Mouse (Mus musculus): Measurements from ENCODE around the gene Cds1. TPM values are rescaled to one million over a fixed set of nuclear protein-coding genes. Genes with fewer than 3 reads are reported as not detected.

Cds1 gene
- polyA plus RNA-seq, 1 experiment from 2014 or later = 9.5 TPM

DNA sequence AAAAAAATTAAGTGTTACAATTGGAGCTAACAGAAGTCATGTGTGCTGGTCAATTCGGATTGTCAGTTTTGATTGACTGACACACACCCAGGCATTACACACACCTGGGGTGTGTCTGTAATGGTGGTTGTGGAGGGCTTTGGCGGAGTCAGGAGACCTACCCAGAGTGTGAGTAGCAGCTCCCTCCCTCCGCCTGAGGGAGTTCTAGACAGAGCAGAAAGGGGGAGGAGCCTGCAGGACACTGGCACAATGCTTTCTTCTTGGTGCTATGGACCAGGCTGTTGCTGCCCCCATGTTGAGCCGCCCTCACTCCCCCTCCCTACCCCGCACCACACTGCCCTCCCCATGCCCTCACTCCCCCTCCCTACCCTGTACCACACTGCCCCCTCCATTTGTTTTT, 25.6 kb downstream of the Cds1 start:
- H3K36me3 ChIP-seq (ENCODE audit: inconsistent target) = no peaks in the 10 kb centered on the region
- no peak overlapping the region for H3K27ac ChIP-seq
- no peak overlapping the region for H3K4me3 ChIP-seq (ENCODE audit: inconsistent target)
- H3K79me2 ChIP-seq (ENCODE audit: inconsistent target) = no peaks in the 10 kb centered on the region
- WGBS (ENCODE audit: missing documents) = 86% methylated on average over 3 of the region's 5 CpGs

DNA sequence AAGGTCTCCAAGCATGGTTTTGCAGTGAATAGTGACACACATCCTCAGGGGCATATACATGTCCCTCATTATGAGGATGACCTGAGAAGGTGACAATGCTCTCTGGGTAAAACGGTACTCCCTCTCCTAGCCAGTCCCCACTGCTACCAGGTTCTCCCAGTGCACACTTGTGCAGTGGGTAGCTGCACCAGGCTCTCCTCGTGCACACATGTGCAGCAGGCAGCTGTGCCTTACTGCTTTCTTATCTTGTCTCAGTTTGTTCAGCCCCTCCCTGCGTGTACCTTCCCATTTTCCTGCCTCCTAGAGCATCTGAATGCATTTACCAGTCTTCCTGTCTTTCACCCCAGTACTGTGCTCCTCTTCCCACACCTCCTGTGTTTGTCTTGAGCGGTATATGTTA, 27.7 kb downstream of the Cds1 start:
- peaks cover 14% of the 10 kb centered on the region for H3K36me3 ChIP-seq (ENCODE audit: inconsistent target)
- no peaks in the 10 kb centered on the region for H3K79me2 ChIP-seq (ENCODE audit: inconsistent target)
- H3K4me3 ChIP-seq (ENCODE audit: inconsistent target) = no peak overlapping the region
- 86% methylated on average over 4 of the region's 4 CpGs for WGBS (ENCODE audit: missing documents)
- no peak overlapping the region for H3K27ac ChIP-seq

GRCm38 (mm10) chr5:101801891-101802290, 37.0 kb downstream of the Cds1 start:
- H3K27ac ChIP-seq = no peak overlapping the region
- no peaks in the 10 kb centered on the region for H3K79me2 ChIP-seq (ENCODE audit: inconsistent target)
- WGBS (ENCODE audit: missing documents) = 95% methylated on average over 2 of the region's 2 CpGs
- no peak overlapping the region for H3K4me3 ChIP-seq (ENCODE audit: inconsistent target)
- H3K36me3 ChIP-seq (ENCODE audit: inconsistent target) = peaks cover 60% of the 10 kb centered on the region

DNA sequence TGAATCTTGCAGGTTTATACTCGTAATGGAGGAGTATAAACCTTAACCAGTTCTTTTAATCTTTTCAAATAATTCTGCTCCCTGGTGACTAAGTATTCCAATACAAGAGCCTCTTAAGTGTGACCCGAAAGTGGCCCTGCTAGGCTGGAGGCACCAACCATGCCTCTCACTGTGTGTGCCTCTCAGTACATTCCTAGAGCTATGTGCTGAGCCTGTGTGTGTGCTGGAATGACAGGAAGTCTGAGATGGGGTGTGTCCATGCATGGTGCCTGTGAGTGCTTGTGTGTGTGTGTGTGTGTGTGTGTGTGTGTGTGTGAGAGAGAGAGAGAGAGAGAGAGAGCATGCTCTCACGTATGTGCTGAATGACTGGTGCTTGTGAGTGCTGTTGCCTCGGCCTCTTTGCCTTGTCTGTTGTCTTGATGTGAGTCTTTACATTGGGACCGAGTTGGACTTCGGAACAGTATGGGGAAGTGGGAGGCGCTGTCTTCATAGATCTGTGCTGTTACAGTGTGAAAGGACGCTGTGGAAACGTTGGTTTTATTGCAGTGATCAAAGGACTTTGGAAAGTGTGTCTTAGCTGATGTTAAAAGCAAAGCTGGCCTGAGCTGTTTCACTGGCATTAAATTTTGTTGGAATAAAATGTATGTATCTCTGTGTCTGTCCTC, 37.6 kb downstream of the Cds1 start:
- Histone ChIP-seq H3K27ac (no peak overlapping the region), H3K36me3 (ENCODE audit: inconsistent target) (peaks cover 60% of the 10 kb centered on the region), H3K4me3 (ENCODE audit: inconsistent target) (no peak overlapping the region), H3K79me2 (ENCODE audit: inconsistent target) (no peaks in the 10 kb centered on the region)
- 86% methylated on average over 8 of the region's 9 CpGs for WGBS (ENCODE audit: missing documents)

- no peak overlapping the region for H3K27ac ChIP-seq
- no peaks in the 10 kb centered on the region for H3K79me2 ChIP-seq (ENCODE audit: inconsistent target)
- peaks cover 44% of the 10 kb centered on the region for H3K36me3 ChIP-seq (ENCODE audit: inconsistent target)
- 81% methylated on average over 6 of the region's 6 CpGs for WGBS (ENCODE audit: missing documents)
- H3K4me3 ChIP-seq (ENCODE audit: inconsistent target) = no peak overlapping the region
Measured at GRCm38 (mm10) chr5:101811296-101812169, 46.6 kb downstream of the Cds1 start.

GRCm38 (mm10) chr5:101816822-101817221, 51.9 kb downstream of the Cds1 start:
- H3K79me2 ChIP-seq (ENCODE audit: inconsistent target) = no peaks in the 10 kb centered on the region
- no peak overlapping the region for H3K4me3 ChIP-seq (ENCODE audit: inconsistent target)
- H3K36me3 ChIP-seq (ENCODE audit: inconsistent target) = peaks cover 71% of the 10 kb centered on the region
- no peak overlapping the region for H3K27ac ChIP-seq
- WGBS (ENCODE audit: missing documents) = 36% methylated on average over 7 of the region's 7 CpGs

DNA sequence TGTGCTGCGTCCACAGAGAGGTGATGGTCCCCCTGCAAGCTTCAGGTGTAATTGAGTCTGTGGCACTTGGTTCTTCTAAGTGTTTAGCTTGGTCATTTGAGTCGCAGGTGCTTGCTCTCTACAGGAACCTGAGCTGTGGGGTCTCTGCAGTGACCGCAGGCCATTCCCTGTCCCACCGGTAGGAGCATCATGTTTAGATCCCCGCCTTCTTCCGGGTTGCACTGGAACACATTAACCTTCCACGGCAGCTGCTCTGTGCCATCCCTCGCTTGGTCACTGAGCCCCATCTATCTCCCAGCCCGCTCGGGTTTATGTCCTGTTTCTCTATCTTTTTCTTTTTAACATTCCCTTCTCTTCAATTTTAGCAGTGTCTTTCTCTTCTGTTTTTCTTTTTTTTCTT, 54.3 kb downstream of the Cds1 start:
- Histone ChIP-seq H3K79me2 (ENCODE audit: inconsistent target) (no peaks in the 10 kb centered on the region), H3K27ac (no peak overlapping the region), H3K36me3 (ENCODE audit: inconsistent target) (peaks cover 78% of the 10 kb centered on the region), H3K4me3 (ENCODE audit: inconsistent target) (no peak overlapping the region)
- 98% methylated on average over 10 of the region's 10 CpGs for WGBS (ENCODE audit: missing documents)

- no peaks in the 10 kb centered on the region for H3K79me2 ChIP-seq (ENCODE audit: inconsistent target)
- no peak overlapping the region for H3K27ac ChIP-seq
- 94% methylated on average over 7 of the region's 7 CpGs for WGBS (ENCODE audit: missing documents)
- H3K4me3 ChIP-seq (ENCODE audit: inconsistent target) = no peak overlapping the region
- H3K36me3 ChIP-seq (ENCODE audit: inconsistent target) = peaks cover 76% of the 10 kb centered on the region
Measured at GRCm38 (mm10) chr5:101819844-101820243, 54.9 kb downstream of the Cds1 start.

DNA sequence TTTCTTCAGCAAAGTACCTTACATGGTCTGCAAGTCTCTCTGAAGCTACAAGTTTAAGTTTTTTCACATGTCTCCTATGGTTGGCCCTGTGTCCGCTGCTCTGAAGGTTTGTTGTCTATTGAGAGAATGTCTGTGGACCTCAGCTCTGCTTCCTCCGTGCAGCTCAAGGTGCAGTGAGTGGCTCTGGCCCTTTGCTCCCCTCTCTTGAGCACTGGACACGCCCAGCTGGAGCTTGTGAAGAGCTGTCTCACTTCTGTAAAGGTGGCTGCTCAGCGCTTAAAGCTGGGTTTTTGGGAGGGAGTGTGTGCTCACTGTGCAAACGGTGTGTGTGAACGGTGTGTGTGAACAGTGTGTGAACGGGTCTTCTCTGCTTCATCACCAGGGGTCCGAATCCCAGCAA, 56.1 kb downstream of the Cds1 start:
- no peaks in the 10 kb centered on the region for H3K79me2 ChIP-seq (ENCODE audit: inconsistent target)
- WGBS (ENCODE audit: missing documents) = 92% methylated on average over 8 of the region's 8 CpGs
- no peak overlapping the region for H3K4me3 ChIP-seq (ENCODE audit: inconsistent target)

GRCm38 (mm10) chr5:101821491-101822310, 56.8 kb downstream of the Cds1 start:
- no peak overlapping the region for H3K27ac ChIP-seq
- H3K79me2 ChIP-seq (ENCODE audit: inconsistent target) = no peaks in the 10 kb centered on the region
- 91% methylated on average over 17 of the region's 17 CpGs for WGBS (ENCODE audit: missing documents)
- no peak overlapping the region for H3K4me3 ChIP-seq (ENCODE audit: inconsistent target)
- peaks cover 62% of the 10 kb centered on the region for H3K36me3 ChIP-seq (ENCODE audit: inconsistent target)

More for the DNA sequence above, 56.1 kb downstream of the Cds1 start:
- peaks cover 69% of the 10 kb centered on the region for H3K36me3 ChIP-seq (ENCODE audit: inconsistent target)
- H3K27ac ChIP-seq = no peak overlapping the region

DNA sequence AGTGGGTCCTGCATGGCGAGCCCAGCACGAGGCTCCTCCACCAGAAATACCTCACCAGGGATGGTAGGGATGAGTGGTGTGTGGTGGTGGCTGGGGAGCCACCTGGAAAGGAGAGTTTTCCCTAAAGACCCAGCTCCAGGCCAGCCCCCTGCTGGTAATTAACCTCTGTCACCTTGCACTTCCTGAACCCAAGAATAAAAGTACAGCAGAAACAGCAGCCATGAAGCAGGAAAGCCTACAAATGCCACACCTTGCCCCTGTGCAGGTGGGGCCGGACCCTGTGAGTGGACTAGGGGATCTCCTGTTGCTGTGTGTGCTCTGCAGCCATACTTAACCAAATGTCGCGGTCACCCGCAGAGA, 57.4 kb downstream of the Cds1 start:
- Histone ChIP-seq H3K79me2 (ENCODE audit: inconsistent target) (no peaks in the 10 kb centered on the region), H3K36me3 (ENCODE audit: inconsistent target) (peaks cover 56% of the 10 kb centered on the region), H3K4me3 (ENCODE audit: inconsistent target) (no peak overlapping the region), H3K27ac (no peak overlapping the region)
- 92% methylated on average over 6 of the region's 6 CpGs for WGBS (ENCODE audit: missing documents)

- H3K36me3 ChIP-seq (ENCODE audit: inconsistent target) = peaks cover 28% of the 10 kb centered on the region
- H3K27ac ChIP-seq = no peak overlapping the region
- H3K4me3 ChIP-seq (ENCODE audit: inconsistent target) = no peak overlapping the region
- H3K79me2 ChIP-seq (ENCODE audit: inconsistent target) = no peaks in the 10 kb centered on the region
- 86% methylated on average over 13 of the region's 13 CpGs for WGBS (ENCODE audit: missing documents)
Measured at GRCm38 (mm10) chr5:101825111-101825911, 60.4 kb downstream of the Cds1 start.

GRCm38 (mm10) chr5:101826531-101826970, 61.6 kb downstream of the Cds1 start:
- WGBS (ENCODE audit: missing documents) = 17% methylated on average over 15 of the region's 15 CpGs
- Histone ChIP-seq H3K4me3 (ENCODE audit: inconsistent target) (no peak overlapping the region), H3K27ac (no peak overlapping the region), H3K36me3 (ENCODE audit: inconsistent target) (peaks cover 19% of the 10 kb centered on the region), H3K79me2 (ENCODE audit: inconsistent target) (no peaks in the 10 kb centered on the region)

DNA sequence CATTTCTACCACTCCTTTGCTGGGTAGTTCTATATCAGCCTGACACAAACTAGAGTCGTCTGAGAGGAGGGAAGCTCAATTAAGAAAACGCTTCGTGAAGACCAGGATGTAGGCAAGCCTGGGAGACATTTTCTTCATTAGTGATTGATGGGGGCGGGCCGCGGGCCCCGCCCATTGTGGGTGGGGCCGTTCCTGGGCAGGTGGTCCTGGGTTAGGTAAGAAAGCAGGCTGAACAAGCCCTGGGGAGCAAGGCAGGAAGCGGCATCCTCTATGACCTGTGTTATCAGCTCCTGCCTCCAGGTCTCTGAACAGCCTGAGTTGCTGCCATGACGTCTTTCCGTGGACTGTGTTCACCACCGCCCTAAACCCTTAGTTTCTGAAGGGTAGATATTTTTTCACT, 62.5 kb downstream of the Cds1 start:
- no peak overlapping the region for H3K4me3 ChIP-seq (ENCODE audit: inconsistent target)
- no peak overlapping the region for H3K27ac ChIP-seq
- no peaks in the 10 kb centered on the region for H3K79me2 ChIP-seq (ENCODE audit: inconsistent target)
- 65% methylated on average over 12 of the region's 12 CpGs for WGBS (ENCODE audit: missing documents)
- peaks cover 12% of the 10 kb centered on the region for H3K36me3 ChIP-seq (ENCODE audit: inconsistent target)
